Mouse (Mus musculus) fibroblast of lung, adult 2 months (primary cell): ENCODE results near the gene Gm44.
"Not testable (repeated sequence)": the region's sequence is repeated elsewhere in the genome, so short reads cannot be mapped to it uniquely, and the experiment has no call there.

Experiments
- DNase-seq: peaks from one replicate; pipeline ENCODE4 v3.0.0-alpha.2; 2011; ENCODE audit warnings: low read depth

Gm44 gene

DNA sequence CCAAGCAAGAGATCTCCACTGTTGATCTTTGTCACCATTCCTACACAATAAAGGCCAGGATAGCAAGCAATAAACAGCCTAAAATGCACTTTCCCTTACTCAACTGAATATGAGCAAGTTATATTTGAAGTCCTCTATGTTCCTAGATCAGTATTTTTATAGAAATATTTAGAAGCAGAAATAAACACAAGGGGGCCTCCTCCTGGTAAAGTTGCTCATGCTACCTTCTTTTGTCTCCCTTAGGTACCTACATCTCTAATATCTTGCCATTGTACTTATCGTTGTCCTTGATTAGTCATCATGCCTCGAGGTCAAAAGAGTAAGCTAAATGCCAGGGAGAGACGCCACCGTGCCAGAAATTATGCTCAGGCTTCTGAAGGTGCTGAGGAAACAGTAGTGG lies at the start of gene Gm44:
Gene Gm44, plus strand, starts transcription at position 301 of the 400 bp plus-strand sequence.
- no peak for DNase-seq

DNA sequence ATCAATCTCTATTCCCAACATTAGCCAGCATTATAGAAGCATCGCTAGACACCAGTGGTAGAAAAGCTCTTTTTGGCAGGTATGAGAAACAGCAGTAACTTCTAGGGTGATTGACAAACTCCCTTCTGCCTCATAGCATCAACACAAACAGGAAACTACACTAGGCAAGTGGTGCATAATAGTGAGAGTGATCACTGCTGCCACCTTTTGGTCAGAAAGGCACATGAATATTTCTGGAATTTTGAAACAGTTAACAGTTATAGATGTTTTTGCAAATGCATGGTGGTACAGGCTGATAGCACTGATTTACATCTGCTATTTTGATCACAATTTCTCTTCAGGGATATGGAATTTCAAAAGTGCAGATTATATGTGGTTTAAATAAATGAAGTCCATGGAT lies 36.0 kb downstream of the Gm44 start:
- no peak for DNase-seq

DNA sequence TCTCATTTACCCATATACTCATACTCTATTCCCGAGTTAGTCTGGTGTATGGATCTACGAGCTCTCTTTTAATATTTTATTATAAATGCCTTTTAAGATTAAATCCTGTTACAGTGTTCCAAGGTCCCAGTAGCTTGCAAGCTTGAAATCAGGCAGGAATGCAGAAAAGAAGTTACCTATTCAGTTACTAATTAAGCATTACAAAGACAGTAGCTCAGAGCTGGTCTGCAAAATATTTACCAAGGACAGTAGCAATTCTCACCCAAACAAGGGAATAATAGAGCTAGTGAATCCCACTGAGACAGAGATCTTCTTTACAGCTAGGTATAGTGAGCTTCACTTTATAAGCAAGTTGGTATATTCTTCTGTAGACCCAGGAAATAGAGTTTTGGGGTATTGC lies 46.3 kb downstream of the Gm44 start:
- DNase-seq: not testable (repeated sequence)
